Mouse (Mus musculus) myocyte (in vitro differentiated cells): ENCODE results near the gene Fam180a.

Experiments used
- CEBPB ChIP-seq: IDR thresholded peaks from 2 replicates; pipeline ENCODE4 v1.6.1; 2011; ENCODE audit warnings: mild to moderate bottlenecking, moderate library complexity; ENCODE audit not compliant: poor library complexity, insufficient read depth, severe bottlenecking
- E2F4 ChIP-seq: IDR thresholded peaks from one replicate; pipeline ENCODE4 v1.6.1; 2011; ENCODE audit warnings: mild to moderate bottlenecking, control low read depth, moderate library complexity; ENCODE audit not compliant: insufficient read depth
- MAX ChIP-seq: IDR thresholded peaks from one replicate; pipeline ENCODE4 v1.6.1; 2011; ENCODE audit warnings: low read depth, mild to moderate bottlenecking, control low read depth
- MYOD1 ChIP-seq, 3 experiments: IDR thresholded peaks; one replicate each; pipeline ENCODE4 v1.6.1; 2011; ENCODE audit warnings: control low read depth in 2 of 3, low read depth in 2 of 3, mild to moderate bottlenecking in 2 of 3, moderate library complexity in 1 of 3; ENCODE audit not compliant: insufficient read length in 2 of 3, control insufficient read depth in 1 of 3
- POLR2A ChIP-seq: IDR thresholded peaks from one replicate; pipeline ENCODE4 v1.6.1; 2011; ENCODE audit warnings: low read depth, mild to moderate bottlenecking, control low read depth, moderate library complexity; ENCODE audit not compliant: insufficient read length
- POLR2AphosphoS2 ChIP-seq: IDR thresholded peaks from one replicate; pipeline ENCODE4 v1.6.1; 2011; ENCODE audit warnings: low read depth, control low read depth; ENCODE audit not compliant: insufficient read length
- REST ChIP-seq: IDR thresholded peaks from one replicate; pipeline ENCODE4 v1.6.1; 2011; ENCODE audit warnings: mild to moderate bottlenecking, control low read depth, moderate library complexity; ENCODE audit not compliant: insufficient read depth, insufficient read length
- TCF12 ChIP-seq: IDR thresholded peaks from one replicate; pipeline ENCODE4 v1.6.1; 2011; ENCODE audit warnings: mild to moderate bottlenecking, control low read depth; ENCODE audit not compliant: poor library complexity, insufficient read depth, severe bottlenecking
- TCF3 ChIP-seq: IDR thresholded peaks from one replicate; pipeline ENCODE4 v1.6.1; 2011; ENCODE audit warnings: low read depth, control low read depth; ENCODE audit not compliant: insufficient read length
- USF1 ChIP-seq: IDR thresholded peaks from one replicate; pipeline ENCODE4 v1.6.1; 2011; ENCODE audit warnings: low read depth, mild to moderate bottlenecking, control low read depth, moderate library complexity

DNA sequence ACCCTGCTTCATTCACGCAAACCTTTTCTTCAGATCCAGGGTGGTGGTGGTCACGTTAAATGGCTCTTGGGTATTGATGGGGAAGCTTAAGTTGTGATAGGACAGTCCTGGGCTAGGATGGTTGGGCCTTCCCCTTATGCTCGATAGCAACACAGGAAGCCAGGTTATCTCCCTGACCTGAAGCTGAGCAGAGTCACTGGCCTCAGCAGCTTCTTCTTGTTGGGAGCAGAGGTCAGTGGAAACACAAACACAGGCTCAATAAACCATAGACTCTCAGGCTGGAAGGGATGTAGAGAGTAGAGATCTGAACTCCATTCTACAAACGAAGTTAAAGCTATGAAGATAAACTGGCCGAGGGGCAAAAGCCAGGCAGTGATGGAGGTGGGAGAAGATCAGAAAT is 9.5 kb upstream of the Fam180a start:
- TF ChIP-seq POLR2AphosphoS2: no peak
- TF ChIP-seq POLR2A: no peak
- no peak for TF ChIP-seq TCF12
- no peak for TF ChIP-seq E2F4
- TF ChIP-seq MAX: no peak
- TF ChIP-seq CEBPB: no peak
- no peak for TF ChIP-seq USF1
- TF ChIP-seq MYOD1 (IDR thresholded peaks at IDR 0.05; ENCODE audit: control insufficient read depth in 1 of 3, insufficient read length in 2 of 3, low read depth in 2 of 3): no peak
- no peak for TF ChIP-seq REST
- TF ChIP-seq TCF3: no peak
